Mouse (Mus musculus) regulatory T cell (primary cell): ENCODE data around the gene Il1rl2.

ENCODE experiments used
- in situ Hi-C: fragments of 300-600 bp; cut with MboI, MseI; formaldehyde crosslinking; loops from one replicate; pipeline ENCODE4 v1.15.1; 2025; ENCODE audit warnings: high pct_unique_total_duplicates

Il1rl2 gene

GRCm38 (mm10) chr1:40324955-40325702, 719 bp downstream of the Il1rl2 start:
- in situ Hi-C loops, result no loop called here

- in situ Hi-C loops, result no loop called here
These were observed 1.4 kb downstream of the Il1rl2 start for GRCm38 (mm10) chr1:40325711-40326327.

GRCm38 (mm10) chr1:40327604-40328003, 3.2 kb downstream of the Il1rl2 start:
- in situ Hi-C loops, result no loop called here

- in situ Hi-C loops, result no loop called here
These were observed 5.1 kb downstream of the Il1rl2 start for GRCm38 (mm10) chr1:40329526-40329925.

GRCm38 (mm10) chr1:40330181-40330580, 5.8 kb downstream of the Il1rl2 start:
- in situ Hi-C loops, result no loop called here

GRCm38 (mm10) chr1:40339346-40339745, 14.9 kb downstream of the Il1rl2 start:
- in situ Hi-C loops, result no loop called here

GRCm38 (mm10) chr1:40340102-40340501, 15.7 kb downstream of the Il1rl2 start:
- in situ Hi-C loops, result no loop called here

- in situ Hi-C loops, result loop anchor here (25.0 kb wide), 1 partner anchor 215 kb away; no protein-coding TSS in a partner anchor
These were observed 27.9 kb downstream of the Il1rl2 start for GRCm38 (mm10) chr1:40352158-40352903.

- in situ Hi-C loops, result loop anchor here (25.0 kb wide), 1 partner anchor 216 kb away; no protein-coding TSS in a partner anchor
These were observed 28.5 kb downstream of the Il1rl2 start for GRCm38 (mm10) chr1:40352904-40353286.

GRCm38 (mm10) chr1:40354665-40355064, 30.3 kb downstream of the Il1rl2 start:
- in situ Hi-C loops, result loop anchor here (5.0 to 25.0 kb wide), 2 partner anchors 217 to 332 kb away; no protein-coding TSS in a partner anchor

- in situ Hi-C loops, result loop anchor here (5.0 to 25.0 kb wide), 2 partner anchors 218 to 333 kb away; no protein-coding TSS in a partner anchor
These were observed 31.0 kb downstream of the Il1rl2 start for GRCm38 (mm10) chr1:40355431-40355843.

GRCm38 (mm10) chr1:40355904-40356521, 31.6 kb downstream of the Il1rl2 start:
- in situ Hi-C loops, result loop anchor here (5.0 to 25.0 kb wide), 2 partner anchors 219 to 334 kb away; no protein-coding TSS in a partner anchor

- in situ Hi-C loops, result loop anchor here (5.0 to 25.0 kb wide), 2 partner anchors 221 to 336 kb away; no protein-coding TSS in a partner anchor
These were observed 33.5 kb downstream of the Il1rl2 start for GRCm38 (mm10) chr1:40357921-40358320.

GRCm38 (mm10) chr1:40358351-40358750, 33.9 kb downstream of the Il1rl2 start:
- in situ Hi-C loops, result loop anchor here (5.0 to 25.0 kb wide), 2 partner anchors 221 to 336 kb away; no protein-coding TSS in a partner anchor

GRCm38 (mm10) chr1:40358771-40359181, 34.4 kb downstream of the Il1rl2 start:
- in situ Hi-C loops, result loop anchor here (5.0 to 25.0 kb wide), 2 partner anchors 221 to 336 kb away; no protein-coding TSS in a partner anchor

- in situ Hi-C loops, result loop anchor here (5.0 to 25.0 kb wide), 2 partner anchors 222 to 337 kb away; no protein-coding TSS in a partner anchor
These were observed 35.3 kb downstream of the Il1rl2 start for GRCm38 (mm10) chr1:40359731-40360130.

GRCm38 (mm10) chr1:40360969-40361368, 36.6 kb downstream of the Il1rl2 start:
- in situ Hi-C loops, result loop anchor here (25.0 kb wide), 1 partner anchor 224 kb away; no protein-coding TSS in a partner anchor

GRCm38 (mm10) chr1:40361596-40361995, 37.2 kb downstream of the Il1rl2 start:
- in situ Hi-C loops, result loop anchor here (25.0 kb wide), 1 partner anchor 224 kb away; no protein-coding TSS in a partner anchor

- in situ Hi-C loops, result loop anchor here (25.0 kb wide), 1 partner anchor 225 kb away; no protein-coding TSS in a partner anchor
These were observed 38.4 kb downstream of the Il1rl2 start for GRCm38 (mm10) chr1:40362784-40363183.

GRCm38 (mm10) chr1:40372951-40373350, 48.5 kb downstream of the Il1rl2 start:
- in situ Hi-C loops, result loop anchor here (25.0 kb wide), 1 partner anchor 236 kb away; no protein-coding TSS in a partner anchor

GRCm38 (mm10) chr1:40375148-40375547, 50.7 kb downstream of the Il1rl2 start:
- in situ Hi-C loops, result no loop called here
